Mouse (Mus musculus) kidney, adult 8-10 months (tissue): ENCODE measurements around the gene Chka.

Experiments used
- DNase-seq, 2 experiments: peaks; one replicate each; pipeline ENCODE4 v3.0.0; 2022

The Chka gene

DNA sequence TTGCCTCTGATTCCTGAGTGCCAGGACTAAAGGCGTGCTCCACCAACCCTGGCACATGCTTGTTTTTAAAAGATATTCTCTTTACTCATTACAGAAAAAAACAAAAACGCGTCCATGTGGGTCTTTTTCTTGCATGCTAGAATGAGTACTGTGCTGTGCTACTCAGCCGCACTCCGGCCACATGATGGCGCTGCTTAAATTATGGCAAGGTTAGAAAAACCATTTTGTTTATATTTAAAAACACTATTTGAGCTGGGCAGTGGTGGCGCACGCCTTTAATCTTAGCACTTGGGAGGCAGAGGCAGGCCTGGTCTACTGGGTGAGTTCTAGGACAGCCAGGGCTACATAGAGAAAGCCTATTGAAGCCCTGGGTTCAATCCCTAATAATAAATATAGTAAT is 38.6 kb downstream of the Chka start:
- no peak for DNase-seq

DNA sequence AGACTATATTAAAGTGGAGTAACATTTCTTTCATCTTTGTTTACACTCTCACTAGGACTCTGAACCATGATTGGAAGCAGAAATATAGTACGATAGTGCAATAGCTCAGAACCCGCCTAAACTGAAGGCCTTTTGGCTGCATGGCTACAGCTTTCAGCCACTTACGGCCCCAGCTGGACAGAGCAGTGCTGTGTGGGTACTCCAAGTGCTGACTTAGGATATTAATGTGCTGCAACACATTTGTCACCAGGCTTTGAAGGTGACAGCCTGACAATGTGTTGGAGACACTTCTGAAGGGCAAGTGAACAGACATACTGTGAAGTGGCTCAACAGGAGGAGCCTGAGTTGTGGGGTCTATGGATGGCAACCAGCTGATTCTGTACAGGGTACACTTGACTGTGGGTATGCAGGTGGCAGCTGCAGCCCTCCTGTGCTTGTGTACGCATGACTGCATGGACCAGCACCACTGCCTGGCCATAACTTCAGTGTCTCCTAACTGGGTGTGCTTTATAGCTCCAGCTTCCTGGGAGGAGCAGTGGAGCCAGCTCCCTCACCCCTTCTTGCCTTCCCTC is 42.1 kb downstream of the Chka start:
- no peak for DNase-seq

DNA sequence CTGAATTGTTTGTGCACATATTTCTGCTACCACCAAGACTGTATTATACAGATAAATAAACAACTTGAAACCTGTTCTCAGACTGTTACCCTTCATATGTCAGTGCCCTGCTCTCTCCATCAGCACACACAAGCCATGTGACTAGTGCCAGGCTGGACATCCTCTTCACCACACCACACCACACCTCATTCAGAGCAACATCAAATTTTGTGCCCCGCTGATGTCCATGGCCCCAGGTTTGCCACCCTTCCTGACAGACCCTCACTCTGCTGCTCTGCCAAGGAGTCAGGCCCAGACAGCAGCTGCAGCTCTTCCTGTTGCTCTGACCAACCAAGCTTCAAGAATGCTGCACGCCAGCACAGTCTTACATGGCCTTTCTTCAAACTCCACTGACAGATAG is 42.7 kb downstream of the Chka start:
- no peak for DNase-seq

DNA sequence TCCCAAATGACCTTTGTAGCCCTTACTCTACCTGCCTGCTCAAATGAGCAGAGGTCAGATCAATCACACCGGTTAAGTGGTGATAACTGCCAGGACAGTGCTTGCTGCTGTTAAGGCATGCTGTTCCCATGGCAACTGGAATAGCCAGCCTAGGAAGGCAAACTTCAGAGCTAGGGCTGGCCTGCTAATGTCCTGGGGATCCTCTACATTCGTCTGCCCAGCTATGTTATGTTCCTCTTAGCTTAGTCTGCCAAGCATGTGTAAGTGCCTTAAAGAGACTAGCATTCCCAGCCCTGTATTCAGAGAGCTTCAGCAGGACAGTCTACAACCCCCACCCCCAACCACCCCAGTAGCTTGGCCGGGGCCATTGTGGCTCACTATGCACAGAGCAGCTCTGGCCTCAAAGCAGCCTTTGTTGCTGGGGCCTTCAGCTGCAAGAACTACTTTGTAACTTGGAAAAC is 43.6 kb downstream of the Chka start:
- DNase-seq: no peak

DNA sequence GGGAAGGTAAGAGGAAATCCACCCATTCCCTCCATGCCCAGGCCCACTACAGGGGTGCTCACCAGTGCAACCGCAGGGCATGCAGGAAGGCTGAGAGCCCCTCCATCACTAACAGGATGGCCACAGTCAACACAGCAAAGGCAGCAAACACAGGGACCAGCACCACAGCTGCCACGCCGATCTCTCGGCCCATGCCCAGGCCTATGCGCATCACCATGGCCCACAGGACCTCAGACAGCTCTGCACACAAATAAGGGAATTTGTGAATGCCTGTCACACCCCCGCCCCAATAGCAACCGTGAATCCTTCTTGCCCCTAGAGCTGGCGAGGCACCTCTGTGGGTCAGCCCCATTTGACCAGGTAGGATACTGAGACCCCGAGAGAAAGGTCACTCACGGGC is 44.6 kb downstream of the Chka start:
- no peak for DNase-seq

DNA sequence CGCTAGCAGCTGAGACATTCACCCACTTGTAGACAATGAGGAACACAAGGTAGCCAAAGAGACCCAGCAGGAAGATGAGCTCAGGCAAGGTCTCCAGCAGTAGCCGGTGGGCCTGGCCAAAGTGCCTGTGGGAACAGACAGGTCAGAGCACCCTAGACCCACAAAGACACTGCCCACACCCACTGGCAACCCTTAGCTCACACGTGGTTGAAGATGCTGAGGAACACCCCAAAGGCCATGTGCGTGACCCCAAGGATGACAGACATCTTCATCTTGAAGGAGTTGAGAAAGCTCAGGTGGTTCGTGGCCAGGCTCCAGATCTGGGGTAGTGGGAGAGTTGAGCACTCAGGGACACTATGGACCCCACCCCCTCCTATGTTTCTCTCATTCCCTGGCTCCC is 46.0 kb downstream of the Chka start:
- DNase-seq: no peak

DNA sequence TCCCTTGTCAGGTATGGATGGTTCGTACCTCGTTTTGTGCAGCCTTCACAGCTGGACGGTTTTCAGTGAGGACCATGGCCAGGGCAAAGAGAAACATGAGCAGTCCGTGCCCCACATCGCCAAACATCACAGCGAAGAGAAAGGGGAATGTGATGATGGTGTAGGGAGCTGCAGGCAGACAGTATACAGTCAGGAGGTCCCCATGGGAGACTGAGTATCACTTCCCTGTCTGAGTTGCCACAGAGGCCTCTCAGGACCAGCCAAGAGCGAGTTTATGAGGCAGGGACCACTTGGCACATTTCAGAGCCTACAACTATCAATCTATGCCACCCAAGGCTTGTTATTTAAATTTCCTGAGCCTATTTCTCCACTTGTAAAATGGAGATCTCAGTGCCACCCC is 47.4 kb downstream of the Chka start:
- no peak for DNase-seq

DNA sequence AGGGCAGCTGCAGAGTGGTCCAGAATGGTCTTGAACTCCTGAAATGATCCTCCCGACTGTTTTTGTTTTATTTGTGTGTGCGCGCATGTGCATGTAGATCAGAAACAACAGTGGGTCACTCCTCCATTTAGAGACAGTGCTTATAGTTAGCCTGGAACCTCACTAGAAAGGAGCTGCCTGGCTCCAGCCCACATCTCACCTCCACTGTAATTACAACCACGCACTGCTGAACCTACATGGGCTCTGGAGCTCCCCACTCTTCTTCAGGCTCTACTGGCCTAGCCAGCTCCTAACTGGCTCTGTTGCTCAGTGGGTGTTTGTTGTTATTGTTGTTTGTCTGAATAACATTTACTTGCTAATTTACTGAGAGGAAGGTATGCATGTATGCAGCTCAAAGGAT is 48.0 kb downstream of the Chka start:
- no peak for DNase-seq

DNA sequence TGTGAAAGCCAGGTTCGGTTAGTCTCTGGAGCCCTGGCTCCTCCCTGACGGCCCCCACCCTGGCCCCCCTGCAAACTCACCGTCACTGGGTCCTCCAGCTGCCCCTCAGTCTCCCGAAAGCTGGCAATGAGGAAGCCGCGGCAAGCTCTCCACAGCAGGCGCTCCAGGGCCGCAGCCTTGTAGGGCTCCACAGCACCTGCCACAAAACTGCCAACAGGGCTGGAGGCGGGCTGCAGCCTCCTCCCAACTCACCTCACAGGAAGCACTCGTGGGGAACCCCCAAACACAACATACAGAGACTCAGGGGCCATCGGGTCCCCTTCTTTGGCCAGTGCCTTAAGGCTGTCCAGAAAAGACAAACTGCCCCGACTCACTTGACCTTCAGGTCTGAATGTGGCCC is 51.4 kb downstream of the Chka start:
- DNase-seq: no peak

DNA sequence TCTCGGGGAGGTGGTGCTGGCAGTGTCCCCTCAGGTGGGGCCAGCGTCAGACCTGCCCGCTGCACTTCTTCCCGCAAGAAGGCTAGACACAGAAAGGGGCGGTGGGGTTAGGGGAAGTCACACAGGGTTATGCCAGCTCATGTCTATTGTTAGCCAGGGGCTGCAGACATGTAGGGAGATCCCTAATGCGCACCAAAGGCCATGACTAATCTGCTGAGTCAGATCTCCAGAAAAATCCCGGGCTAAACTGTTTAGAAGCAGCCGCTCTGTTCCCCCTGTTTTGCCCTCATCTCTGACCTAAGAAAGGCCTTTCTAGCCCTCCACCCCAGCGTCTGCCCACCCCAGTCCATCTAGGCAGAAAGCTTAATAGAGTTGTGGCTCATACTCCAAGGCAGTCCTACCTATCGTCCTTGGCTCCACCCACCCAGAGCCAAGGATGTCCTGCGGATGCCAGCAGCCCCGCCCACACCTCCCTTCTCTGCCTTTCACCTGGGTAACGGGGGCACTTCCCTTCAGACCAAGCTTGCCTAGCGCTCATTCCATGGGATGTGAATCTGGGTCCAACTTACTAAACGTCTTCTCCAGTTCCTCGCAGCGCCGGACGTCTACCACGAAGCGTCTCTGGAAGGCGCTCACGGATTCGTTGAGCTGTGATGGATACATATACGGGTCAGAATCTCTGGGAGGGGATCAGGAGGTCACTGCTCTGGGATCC is 52.2 kb downstream of the Chka start:
- DNase-seq: no peak

DNA sequence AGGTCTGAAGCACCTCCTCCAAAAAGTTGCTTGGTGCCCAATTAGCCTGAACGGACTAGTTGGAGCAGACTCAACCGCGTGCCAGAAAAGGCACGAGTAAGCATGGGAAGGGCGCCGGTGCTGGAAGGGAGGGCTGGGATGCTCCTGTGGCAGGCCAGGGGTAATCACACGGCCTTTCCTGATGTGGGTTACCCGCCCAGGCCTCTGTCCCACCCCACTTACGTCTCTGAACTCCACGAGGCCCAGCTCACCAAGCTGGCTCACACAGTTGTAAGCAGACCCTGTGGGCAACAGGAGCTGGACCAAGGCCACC is 52.7 kb downstream of the Chka start:
- DNase-seq: no peak

DNA sequence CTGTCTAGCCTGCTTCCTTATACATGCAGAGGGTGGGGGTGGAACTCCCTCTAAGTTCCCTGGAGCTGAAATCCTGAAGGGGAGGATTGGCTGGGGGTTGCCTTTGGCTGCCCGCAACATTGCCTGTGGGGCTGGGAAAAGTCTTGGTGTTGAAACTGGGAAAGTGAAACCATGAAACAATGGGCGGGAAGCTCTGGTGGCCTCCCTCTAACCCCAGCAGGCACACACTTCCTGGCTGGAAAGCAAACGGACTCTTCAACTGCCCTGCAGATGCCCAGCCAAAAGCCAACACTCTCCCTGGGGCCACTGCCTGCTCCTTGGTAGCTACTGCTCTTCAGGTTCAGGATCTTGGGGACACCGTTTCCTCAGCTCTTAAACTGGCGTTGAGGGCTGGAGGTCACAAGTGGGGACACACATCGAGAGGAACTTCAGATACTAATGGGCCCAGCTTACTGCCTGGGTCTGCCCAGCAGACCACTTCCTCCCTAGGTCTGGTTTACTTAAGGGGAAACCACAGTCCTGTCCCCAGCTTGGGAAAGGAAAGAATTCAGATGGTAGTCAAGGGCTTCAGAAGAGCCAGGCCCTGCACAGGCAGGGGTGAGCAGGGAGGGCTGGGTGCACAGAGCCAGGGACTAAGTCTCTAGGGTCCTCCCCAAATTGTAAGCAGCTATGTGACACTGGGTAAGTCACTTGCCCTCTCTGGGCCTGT is 53.8 kb downstream of the Chka start:
- peak in 1 of 2 experiments; percentile 31 for DNase-seq

DNA sequence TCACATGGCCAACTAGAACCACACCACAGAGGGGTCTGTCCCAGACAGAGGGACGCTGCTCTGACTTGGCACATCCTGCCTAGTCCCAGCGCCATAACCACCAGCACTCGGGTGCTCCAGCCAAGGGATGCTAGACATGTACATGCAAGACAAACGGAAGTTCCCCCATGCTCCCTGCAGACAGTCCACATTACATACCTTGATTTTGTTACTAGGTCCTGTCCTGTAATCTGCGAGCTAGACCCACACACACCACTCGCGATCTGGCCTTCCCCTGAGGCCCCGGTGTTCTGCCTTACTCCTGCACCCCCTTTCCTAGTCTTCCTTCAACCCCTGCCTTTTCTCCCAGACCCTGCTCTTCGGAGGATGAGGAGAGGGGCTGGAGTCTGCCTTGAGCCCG is 54.8 kb downstream of the Chka start:
- no peak for DNase-seq

DNA sequence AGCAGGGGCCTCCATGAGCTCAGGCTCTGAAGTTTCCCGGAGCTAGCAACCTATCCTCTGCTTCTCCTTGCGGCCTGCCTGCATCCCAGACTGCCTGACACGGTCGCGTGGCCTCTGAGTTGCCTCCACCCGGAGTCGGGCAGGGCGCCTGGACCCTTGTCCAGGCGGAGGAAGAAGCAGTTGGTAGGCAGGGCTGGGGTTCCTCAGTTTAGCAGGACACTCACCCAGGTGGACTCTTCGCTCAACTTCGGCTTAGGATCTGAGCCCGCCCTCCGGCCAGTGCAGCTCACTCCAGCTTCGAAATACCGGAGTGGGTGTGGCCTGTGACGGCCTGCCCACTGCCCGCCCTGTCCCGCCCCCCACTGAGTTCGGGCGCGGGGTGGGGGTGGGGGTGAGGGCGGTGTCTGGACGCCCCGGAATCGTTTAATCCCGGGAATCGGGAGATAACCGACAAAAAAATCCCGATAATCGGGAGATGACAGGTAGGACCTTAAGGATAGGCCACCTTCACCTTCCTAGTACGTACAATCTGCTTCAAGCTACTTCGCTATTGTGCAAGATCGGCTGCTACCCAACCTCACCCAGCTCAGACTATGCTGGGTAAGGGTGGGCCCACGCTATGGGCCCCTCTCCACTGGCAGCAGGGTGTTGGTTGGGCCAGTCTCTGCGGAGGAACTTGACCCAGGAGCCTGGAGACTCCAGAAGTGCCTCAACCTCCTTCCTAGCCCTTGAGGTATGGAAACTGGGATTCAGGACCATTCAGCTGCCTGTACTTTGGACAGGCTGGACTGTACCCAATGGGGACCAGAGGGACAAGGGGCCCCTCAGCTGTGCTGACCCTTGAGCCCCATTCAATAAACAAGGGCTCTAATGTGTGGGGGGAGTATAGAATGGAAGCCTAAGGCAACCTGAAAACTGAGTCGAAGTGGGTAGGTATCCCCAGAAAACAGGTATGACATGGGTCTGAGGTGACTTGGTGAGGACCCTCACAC is 55.5 kb downstream of the Chka start, which contains the start of gene Tcirg1:
Gene Tcirg1, minus strand, starts transcription at position 339 of the 992 bp plus-strand sequence.
- peak; percentile 89 for DNase-seq

DNA sequence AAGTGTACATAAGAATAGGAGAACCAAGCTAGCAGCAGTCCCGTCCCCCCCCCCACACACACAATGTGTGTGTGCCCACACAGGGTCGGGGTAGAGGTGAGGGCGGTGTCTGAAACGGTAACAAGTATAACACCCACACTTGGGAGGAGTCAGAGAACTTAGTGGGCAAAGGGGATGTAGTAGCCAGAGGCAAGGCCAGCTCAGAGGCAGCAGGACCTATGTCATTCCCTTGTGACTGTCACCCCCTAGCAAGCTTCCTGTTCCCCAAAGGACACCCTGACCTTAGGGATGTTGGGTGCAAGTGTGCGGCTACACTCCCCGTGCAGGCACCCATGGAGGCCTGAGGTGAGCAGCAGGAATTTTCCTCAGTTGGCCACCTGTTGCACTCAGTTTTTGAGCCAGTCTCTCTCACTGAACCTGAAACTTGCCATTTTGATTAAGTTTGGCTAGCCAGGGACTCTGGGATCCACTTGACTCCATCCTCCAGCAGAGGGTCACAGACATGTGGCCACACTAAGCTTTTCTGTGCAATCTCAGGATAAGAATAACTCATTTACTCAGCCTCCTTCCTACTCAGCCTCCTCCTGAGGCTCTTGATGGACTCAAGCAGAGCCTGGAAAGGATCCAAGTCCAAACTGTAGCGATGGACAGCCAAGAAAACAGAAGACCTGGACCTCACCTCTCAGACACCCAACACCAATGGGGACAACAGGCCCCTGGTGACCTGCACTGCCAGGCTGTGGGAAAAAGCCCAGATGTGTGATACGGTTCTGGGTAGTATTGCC is 56.5 kb downstream of the Chka start:
- DNase-seq: peak in 1 of 2 experiments; percentile 26

DNA sequence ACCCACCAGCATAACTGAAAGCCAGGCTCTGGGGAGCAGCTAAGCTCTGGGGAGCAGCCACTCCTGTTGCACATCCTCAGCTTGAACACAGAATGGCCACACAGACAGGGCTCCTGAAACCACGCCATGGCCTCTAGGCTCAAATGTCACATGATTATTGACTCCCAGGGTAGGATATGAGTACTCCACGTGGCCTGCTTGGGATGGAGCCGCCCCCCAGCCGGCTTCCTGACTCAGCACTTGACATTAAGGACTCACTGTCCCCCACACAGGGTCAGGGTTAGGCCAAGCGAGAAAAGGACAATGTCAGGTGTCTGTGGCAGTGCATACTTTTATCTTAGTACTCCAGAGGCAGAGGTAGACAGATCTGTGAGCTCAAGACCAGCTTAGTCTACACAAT is 58.6 kb downstream of the Chka start:
- peak in 1 of 2 experiments; percentile 41 for DNase-seq

DNA sequence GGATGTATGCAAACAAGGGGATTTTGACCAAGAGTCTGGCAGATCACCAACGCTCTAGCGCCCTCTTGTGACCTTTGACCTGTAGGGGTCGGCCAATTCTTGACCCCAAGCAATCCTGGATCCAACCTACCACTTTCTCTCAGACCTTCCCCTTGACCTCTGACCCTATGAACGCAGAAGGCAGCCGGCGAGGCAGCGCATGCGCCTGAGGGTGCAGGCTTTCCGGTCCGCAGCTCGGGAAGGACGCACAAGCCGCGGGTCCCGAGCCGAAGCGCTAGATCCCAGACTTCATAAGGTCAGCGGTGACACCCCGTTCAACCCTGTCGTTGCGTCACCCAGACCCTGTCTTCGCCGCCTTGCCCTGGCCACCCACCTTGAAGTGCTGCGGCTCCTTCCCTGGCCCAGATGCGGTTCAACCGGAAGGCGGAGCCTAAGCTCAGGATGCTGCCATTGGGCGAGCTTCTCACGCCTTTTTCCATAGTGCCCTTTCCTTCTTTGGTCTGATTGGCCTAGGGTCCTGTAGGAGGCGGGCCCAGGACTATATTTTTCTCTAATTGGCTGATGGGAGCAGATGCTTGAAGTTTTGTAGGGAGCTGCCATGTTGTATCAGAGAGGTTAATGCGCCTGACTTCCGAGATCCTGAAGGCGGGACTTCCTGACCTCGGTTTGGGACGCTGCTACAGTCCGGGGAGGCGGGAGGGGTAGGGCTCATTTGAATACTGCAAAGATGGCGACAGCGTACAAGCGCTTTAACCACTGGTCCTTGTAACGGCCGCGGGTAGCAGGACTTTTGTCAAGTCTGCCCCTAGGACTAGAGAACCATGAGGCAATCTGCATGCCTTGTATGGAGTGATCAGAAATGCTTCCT is 61.0 kb downstream of the Chka start, which contains the start of gene Ndufs8:
Gene Ndufs8, minus strand, starts transcription at position 438 of the 868 bp plus-strand sequence.
- DNase-seq: peak; percentile 95 to 99

DNA sequence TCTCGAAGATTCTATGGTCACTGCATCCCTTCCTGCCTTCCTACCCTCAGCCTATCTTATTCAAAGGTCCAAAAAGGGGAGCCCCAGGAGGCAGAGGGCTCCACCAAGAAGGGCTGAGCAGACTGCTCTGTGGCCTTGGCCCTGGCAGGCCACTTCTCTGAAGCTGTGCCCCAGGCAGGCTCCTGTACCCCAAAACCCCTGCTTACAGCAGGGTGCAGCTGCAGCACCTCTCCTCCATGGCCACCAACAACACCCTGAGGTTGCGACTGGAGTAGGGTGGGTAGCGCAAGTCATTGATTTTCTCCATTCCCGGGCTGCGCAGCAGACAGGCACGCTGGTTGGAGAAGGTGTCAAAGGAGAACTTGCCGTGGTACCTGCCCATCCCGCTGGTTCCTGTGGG is 62.1 kb downstream of the Chka start:
- no peak for DNase-seq

DNA sequence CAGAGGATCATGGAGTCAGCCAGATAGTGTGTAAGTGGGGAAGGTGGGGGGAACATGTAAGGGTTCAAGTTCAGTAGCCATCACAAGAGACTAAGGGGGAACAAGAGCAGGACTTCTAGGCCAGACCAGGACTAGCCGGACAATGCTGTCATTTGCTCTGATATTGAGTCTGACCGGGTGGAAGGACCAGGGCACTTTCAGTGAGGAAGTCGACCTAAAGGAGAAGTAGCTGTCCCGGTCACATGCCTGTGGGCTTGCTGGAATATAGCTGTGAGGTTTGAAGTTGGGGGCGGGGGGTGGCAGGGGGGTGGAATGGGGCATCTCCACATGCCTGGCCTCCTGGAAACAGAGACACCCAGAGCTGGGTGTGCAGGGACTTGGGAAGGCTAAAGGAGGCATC is 63.0 kb downstream of the Chka start:
- DNase-seq: no peak

DNA sequence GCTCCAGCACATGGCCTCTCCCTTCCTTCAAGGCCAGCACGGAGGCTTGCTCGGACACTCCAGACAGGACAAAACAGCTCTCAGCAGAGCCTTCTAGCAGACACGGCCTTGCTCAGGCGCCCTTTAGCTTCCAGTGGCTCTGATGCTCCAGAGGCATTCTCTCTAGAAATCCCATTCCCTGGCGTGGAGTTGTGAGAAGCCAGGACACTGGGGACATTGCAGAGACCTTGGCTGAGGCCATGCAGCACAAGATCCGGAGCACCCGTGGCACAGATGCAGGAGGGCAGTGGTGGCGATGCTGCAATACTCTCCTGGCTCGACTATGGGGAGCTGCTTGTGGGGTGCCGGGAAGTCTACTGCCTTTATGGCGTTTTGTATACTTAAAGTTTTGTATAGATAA is 65.2 kb downstream of the Chka start:
- DNase-seq: no peak

DNA sequence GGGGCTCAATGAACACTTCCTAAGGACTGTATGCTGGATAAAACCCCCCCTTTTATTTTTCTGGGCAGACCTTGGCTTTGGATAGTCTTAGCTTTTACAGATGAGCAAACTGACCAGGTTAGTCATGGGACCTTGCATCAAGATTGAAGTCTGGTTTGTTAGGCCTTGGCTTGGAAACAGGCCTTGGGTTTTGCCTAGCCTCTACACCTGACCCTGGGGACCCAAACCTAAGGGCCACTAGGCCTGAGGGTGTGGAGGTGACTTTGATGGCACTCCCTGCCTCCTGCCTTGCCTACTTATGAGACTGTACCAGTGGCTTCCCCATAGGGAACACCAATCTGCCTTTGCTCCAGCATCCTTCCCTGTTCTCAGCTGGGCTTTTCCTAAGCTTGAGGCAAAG is 68.4 kb downstream of the Chka start:
- no peak for DNase-seq
